Mouse (Mus musculus): Measurements from ENCODE around the gene Aig1.

Aig1 gene

GRCm38 (mm10) chr10:13788057-13788456 lies 80.7 kb downstream of the Aig1 start:
- no peak for ATAC-seq (ENCODE audit: insufficient number of reproducible peaks, low FRiP score, low TSS enrichment)

- ATAC-seq (ENCODE audit: insufficient number of reproducible peaks, low FRiP score, low TSS enrichment) = no peak
Measured at GRCm38 (mm10) chr10:13782774-13783173, 86.0 kb downstream of the Aig1 start.

- ATAC-seq (ENCODE audit: insufficient number of reproducible peaks, low FRiP score, low TSS enrichment) = no peak
Measured at GRCm38 (mm10) chr10:13782235-13782757, 86.5 kb downstream of the Aig1 start.

- no peak for ATAC-seq (ENCODE audit: insufficient number of reproducible peaks, low FRiP score, low TSS enrichment)
Measured at GRCm38 (mm10) chr10:13776014-13776413, 92.8 kb downstream of the Aig1 start.

GRCm38 (mm10) chr10:13775411-13775810 lies 93.4 kb downstream of the Aig1 start:
- no peak for ATAC-seq (ENCODE audit: insufficient number of reproducible peaks, low FRiP score, low TSS enrichment)

GRCm38 (mm10) chr10:13774910-13775309 lies 93.9 kb downstream of the Aig1 start:
- no peak for ATAC-seq (ENCODE audit: insufficient number of reproducible peaks, low FRiP score, low TSS enrichment)

- ATAC-seq (ENCODE audit: insufficient number of reproducible peaks, low FRiP score, low TSS enrichment) = peak; percentile 21; the same call in 1 of the 2 replicates
Measured at GRCm38 (mm10) chr10:13770720-13771119, 98.1 kb downstream of the Aig1 start.

GRCm38 (mm10) chr10:13769789-13770188 lies 99.0 kb downstream of the Aig1 start:
- ATAC-seq (ENCODE audit: insufficient number of reproducible peaks, low FRiP score, low TSS enrichment) = no peak

- ATAC-seq (ENCODE audit: insufficient number of reproducible peaks, low FRiP score, low TSS enrichment) = no peak
Measured at GRCm38 (mm10) chr10:13768866-13769265, 99.9 kb downstream of the Aig1 start.

- ATAC-seq (ENCODE audit: insufficient number of reproducible peaks, low FRiP score, low TSS enrichment) = peak; percentile 49; the same call in 1 of the 2 replicates
Measured at GRCm38 (mm10) chr10:13767076-13767475, 101.7 kb downstream of the Aig1 start.

- no peak for ATAC-seq (ENCODE audit: insufficient number of reproducible peaks, low FRiP score, low TSS enrichment)
Measured at GRCm38 (mm10) chr10:13763151-13763550, 105.6 kb downstream of the Aig1 start.

- no peak for ATAC-seq (ENCODE audit: insufficient number of reproducible peaks, low FRiP score, low TSS enrichment)
Measured at GRCm38 (mm10) chr10:13754712-13755111, 114.1 kb downstream of the Aig1 start.

GRCm38 (mm10) chr10:13753777-13754176 lies 115.0 kb downstream of the Aig1 start:
- ATAC-seq (ENCODE audit: insufficient number of reproducible peaks, low FRiP score, low TSS enrichment) = no peak

GRCm38 (mm10) chr10:13739494-13740140 lies 129.2 kb downstream of the Aig1 start:
- peak; percentile 86 for ATAC-seq (ENCODE audit: insufficient number of reproducible peaks, low FRiP score, low TSS enrichment)

- no peak for ATAC-seq (ENCODE audit: insufficient number of reproducible peaks, low FRiP score, low TSS enrichment)
Measured at GRCm38 (mm10) chr10:13730039-13730748, 138.6 kb downstream of the Aig1 start.

GRCm38 (mm10) chr10:13727676-13728075 lies 141.1 kb downstream of the Aig1 start:
- no peak for ATAC-seq (ENCODE audit: insufficient number of reproducible peaks, low FRiP score, low TSS enrichment)

- ATAC-seq (ENCODE audit: insufficient number of reproducible peaks, low FRiP score, low TSS enrichment) = no peak
Measured at GRCm38 (mm10) chr10:13726206-13726605, 142.6 kb downstream of the Aig1 start.

GRCm38 (mm10) chr10:13725276-13725675 lies 143.5 kb downstream of the Aig1 start:
- ATAC-seq (ENCODE audit: insufficient number of reproducible peaks, low FRiP score, low TSS enrichment) = no peak

GRCm38 (mm10) chr10:13716132-13716531 lies 152.6 kb downstream of the Aig1 start:
- no peak for ATAC-seq (ENCODE audit: insufficient number of reproducible peaks, low FRiP score, low TSS enrichment)

GRCm38 (mm10) chr10:13715584-13715983 lies 153.2 kb downstream of the Aig1 start:
- ATAC-seq (ENCODE audit: insufficient number of reproducible peaks, low FRiP score, low TSS enrichment) = no peak

GRCm38 (mm10) chr10:13714920-13715293 lies 153.9 kb downstream of the Aig1 start:
- ATAC-seq (ENCODE audit: insufficient number of reproducible peaks, low FRiP score, low TSS enrichment) = peak; percentile 55
